Mouse (Mus musculus) spleen, adult 12 weeks (tissue): ENCODE measurements around the gene Cebpz.
A peak's percentile ranks its signal among the peaks of the same experiment; 100 is the strongest.

Experiments
- DNase-seq: peaks from one replicate; pipeline ENCODE4 v3.0.0; 2022; ENCODE audit warnings: low spot score

The Cebpz gene

DNA sequence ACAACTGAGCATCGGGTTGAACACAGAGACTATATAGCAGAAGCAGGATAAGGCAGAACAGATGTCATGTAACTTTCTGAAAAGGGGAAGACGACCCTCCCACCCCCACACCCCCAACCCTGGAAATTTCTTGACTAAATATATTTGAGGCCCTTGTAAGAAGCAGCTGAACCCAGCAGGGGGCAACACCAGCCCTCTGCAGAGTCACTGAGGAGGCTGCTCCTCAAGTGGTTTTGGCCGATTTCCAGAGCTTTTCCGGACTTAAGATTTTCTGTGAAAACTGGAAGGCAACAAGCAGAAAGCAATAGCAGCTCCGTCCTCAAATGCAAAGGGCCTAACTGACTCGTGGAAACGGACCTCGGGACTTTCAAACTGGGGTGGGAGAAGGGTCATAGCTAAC lies 41.5 kb downstream of the Cebpz start:
- no peak for DNase-seq

DNA sequence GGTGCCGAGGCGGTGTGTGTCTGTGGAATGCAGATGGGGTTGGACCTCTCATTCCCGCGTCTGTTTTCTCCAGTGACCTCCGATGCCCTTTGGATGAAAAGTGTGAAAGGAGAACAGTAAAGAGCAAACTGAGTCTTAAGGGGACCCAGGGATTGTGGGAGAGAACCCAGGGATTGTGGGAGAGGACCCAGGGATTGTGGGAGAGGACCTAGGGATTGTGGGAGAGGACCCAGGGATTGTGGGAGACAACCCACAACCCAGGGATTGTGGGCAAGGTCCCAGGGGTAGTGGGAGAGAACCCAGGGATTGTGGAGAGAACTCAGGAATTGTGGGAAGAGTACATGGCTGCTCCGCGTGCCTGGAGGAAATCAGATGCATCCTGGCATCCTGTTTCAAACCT lies 41.9 kb downstream of the Cebpz start:
- no peak for DNase-seq

DNA sequence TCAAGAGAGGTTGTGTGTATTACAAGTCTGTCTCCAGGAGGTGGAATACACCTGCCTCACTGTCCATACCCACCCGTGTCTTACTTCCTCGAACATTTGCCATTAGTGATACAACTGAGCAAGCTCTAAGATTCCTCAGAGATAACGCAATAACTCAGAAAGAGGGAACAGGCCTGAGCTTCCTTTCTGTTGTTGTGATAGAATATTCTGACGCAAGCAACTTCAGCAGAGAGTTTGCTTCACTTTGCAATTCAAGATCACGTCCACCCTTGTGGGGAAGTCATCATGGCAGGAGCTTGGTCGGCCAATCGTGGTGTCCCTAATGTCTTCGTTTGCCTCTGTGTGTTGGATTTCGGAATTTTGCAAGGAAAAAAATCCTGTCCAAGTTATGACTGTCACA lies 45.8 kb downstream of the Cebpz start:
- no peak for DNase-seq

DNA sequence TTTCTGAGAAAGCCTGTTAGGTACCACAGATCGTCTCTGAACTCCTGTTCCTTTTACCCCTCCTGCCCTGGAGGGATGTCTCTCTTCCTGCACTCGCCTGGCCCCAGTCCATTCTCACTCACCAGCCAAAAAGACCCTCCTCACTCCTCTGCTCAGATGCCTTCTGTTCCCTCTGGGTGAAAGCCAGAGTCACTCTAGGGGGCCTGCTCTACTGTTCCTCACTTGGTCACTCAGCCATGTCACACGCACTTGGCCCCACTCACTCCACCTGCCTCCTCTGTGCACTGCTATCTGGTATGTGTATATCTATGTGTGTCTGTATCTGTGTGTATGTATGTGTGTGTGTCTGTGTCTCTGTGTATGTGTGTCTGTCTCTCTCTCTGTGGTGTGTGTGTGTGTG lies 47.7 kb downstream of the Cebpz start:
- no peak for DNase-seq

DNA sequence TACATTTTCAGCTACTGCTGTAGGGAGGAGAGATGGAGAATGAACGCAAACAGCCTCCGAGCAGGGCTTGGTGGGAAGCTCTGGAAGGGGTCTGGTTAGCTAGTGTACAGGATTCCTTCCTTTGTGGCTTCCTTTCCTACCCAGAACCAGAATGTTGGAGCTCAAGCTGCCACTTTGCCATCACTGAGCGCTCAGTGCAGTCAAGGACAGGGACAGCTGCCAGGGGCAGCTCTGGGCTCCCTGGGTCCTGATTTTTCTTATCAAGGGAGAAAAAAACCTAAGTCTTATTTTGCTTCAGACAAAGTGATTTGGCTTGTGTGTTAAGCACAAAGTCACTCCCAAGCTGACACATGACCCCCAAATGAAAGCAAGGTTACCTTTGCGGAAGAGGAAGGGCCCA lies 48.3 kb downstream of the Cebpz start:
- no peak for DNase-seq

DNA sequence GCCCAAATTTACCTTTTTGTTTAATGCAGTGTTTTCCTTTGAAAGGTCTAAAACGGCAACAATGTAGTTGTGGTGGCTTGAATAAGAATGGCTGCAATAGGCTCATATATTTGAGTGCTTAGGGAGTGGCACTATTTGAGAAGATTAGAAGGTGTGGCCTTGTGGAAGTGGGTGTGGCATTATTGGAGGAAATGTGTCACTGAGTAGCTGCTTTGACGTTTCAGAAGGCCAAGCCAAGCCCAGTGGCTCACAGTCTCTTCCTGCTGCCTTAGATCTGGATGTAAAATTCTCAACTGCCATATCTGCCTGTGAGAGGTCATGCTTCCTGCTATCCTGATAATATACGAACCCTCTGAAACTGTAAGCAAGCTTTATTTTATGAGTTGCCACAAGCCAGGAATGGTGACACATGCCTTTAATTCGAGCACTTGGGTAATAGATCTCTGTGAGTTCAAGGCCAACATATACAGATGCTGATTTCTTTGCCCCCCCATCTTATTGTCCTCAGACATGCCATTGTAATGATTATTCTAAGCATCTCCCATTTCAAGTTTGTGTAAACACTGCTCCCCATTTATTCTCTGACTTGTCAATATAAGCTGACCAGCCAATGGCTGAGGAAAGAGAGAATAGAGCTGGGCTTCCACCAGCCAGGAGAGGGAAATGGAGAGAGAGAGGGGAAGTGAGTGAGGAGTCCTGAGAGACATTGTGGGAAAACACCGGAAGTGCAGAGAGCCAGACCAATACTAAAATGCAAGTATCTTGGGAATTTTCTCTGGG lies 51.4 kb downstream of the Cebpz start:
- DNase-seq: no peak

DNA sequence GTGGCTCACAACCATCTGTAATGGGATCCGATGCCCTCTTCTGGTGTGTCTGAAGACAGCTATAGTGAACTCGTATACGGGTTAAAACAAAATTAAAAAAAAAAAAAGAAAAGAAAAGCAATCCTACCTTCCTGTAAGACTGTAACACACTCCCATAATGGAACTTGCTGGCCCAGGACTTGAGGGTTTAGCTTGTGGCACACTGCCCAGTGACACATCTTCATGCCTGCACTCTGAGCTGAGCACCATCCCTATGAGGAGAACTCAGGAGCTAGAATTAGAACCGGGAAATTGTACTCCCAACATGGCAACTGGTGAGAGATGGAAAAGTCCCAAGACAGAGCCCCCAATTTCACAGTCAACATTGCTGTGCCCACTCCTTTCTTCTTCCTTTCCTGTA lies 53.6 kb downstream of the Cebpz start:
- DNase-seq: no peak

DNA sequence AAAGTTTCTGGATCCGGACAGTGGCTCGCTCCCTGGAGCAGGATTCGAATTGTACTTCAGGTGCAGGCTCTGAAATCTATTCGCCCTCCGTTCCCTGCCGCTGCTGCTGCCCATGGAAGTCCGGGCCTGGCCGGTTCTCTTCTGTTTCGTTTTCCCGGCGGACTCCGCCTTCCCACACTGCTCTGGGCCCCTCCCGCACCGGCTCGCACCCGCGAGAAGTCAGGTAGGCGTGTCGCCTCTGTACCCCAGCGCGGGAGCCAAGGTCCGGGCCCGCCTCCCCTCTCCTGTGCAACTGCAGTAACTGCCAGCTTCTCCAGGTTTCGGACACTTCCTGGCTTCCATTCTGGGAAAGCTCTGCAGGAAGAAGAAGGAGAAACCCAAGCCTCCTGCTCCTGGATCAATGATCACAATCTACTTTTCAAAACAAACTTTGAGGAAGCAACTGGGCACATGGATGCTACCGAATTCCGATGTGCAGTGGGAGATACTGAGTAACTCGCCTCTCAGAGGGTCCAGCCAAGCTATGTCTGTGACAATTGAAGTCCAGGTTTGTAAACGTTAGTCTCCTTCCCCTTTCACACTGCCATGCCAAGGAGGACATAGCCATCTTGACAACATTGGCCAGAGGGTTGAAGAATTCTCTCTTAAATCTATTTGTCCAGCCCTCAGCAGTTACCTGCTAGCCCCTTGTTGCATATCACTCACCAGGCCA lies 54.3 kb downstream of the Cebpz start, which contains the start of gene Eif2ak2:
Gene Eif2ak2 (minus strand): TSS at position 173 of the 712 bp plus-strand sequence.
- DNase-seq: peak; percentile 76

DNA sequence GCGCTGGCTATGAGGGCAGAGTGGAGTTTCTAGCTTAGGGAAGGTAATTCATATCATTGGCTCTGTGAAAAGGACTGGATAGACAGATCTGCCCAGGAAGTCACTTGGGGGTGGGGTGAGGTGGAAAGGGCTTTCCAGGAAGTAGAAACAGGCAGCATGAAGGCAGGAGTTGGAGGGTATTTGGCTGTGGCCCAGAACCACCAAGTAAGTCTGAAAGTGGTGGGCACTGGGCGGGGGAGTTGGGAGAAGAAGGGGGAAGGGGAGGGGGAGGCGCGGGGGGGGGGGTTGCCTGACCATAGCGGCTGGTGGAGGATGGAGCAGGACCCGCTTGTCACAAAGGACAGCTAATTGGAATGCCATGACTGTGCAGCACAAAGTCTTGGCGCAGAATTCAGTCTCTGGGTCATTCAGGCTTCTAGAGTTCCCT lies 55.0 kb downstream of the Cebpz start:
- no peak for DNase-seq

DNA sequence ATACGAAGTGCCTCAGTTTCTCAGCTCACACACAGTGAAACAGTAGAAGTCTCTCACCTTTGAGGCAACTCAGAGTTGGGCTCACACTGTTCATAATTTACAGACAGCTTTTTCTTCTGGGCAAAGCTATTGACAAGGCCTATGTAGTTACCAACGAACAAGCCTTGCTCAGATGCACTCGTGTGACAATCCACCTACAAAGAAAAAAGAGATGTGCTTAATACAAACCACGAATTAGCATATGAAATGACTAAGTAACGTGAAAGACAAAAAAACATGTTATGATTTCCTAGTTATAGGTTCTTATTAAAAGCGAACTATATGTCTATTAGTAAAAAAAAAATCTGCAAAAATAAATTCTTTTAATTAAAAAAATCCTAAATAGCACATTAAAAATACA lies 63.0 kb downstream of the Cebpz start:
- DNase-seq: no peak
